Mouse (Mus musculus): Measurements from ENCODE around the gene Limch1.

Limch1 gene

GRCm38 (mm10) chr5:67101793-67102600 is 356.4 kb downstream of the Limch1 start:
- no peak for DNase-seq (ENCODE audit: low spot score in 2 of 2)

- no peak for DNase-seq (ENCODE audit: low spot score in 2 of 2)
Measured at GRCm38 (mm10) chr5:67103016-67103415, 357.4 kb downstream of the Limch1 start.

GRCm38 (mm10) chr5:67106261-67106660 is 360.6 kb downstream of the Limch1 start:
- no peak for DNase-seq (ENCODE audit: low spot score in 2 of 2)
